Mouse (Mus musculus): ENCODE measurements around the gene Pcgf1.

DNA sequence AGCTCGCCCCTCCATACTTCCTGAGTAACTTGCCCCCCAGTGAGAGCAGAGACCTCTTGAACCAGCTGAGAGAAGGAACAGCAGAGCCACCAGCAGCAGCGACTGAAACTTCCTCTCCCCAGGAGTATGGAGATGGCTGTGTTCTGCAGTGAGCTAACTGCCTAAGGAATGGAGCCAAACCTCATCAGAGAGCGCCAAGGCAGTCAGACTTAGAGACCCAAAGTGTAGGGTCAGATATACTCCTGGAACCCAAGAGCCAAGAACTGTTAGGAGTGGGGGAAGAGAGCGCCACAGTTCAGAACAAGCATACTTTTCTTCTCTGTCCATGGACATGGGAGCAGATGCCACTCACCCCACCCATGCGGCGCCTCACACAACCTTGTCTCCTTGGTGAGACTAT, 11.2 kb upstream of the Pcgf1 start:
- TF ChIP-seq TAL1 (IDR thresholded peaks at IDR 0.05; ENCODE audit: low read length) (no peak), GATA1 (IDR thresholded peaks at IDR 0.05; ENCODE audit: low read length) (no peak)
